Mouse (Mus musculus) heart, postnatal 36 days (tissue): ENCODE measurements at regions not wholly inside any gene's neighbourhood (a gene's known extent, or its start where the extent isn't known, plus 50 kb on each side); places are given as distances from the start of the nearest gene placed in this dataset.

Experiments
- DNase-seq, 2 experiments: peaks; one replicate each; pipeline ENCODE4 v3.0.0; 2021 to 2022
- intact Hi-C: fragments of 180-260 bp; cut with DNase I; formaldehyde crosslinking; loops from one replicate; pipeline ENCODE4 v1.15.1; 2025

GRCm38 (mm10) chr17:84880946-84881345 lies 75.6 kb upstream of the Ppm1b start:
- no peak for DNase-seq
- intact Hi-C loops: no loop called here

- intact Hi-C loops: no loop called here
- no peak for DNase-seq
These were observed 68.0 kb upstream of the Ppm1b start for GRCm38 (mm10) chr17:84888525-84888924.

GRCm38 (mm10) chr17:84890871-84891599 lies 65.5 kb upstream of the Ppm1b start:
- no peak for DNase-seq
- intact Hi-C loops: no loop called here

- DNase-seq: no peak
- intact Hi-C loops: no loop called here
These were observed 63.1 kb upstream of the Ppm1b start for GRCm38 (mm10) chr17:84893273-84894033.

GRCm38 (mm10) chr17:84895526-84895925 lies 61.0 kb upstream of the Ppm1b start:
- intact Hi-C loops: no loop called here
- DNase-seq: no peak

- intact Hi-C loops: no loop called here
- no peak for DNase-seq
These were observed 60.0 kb upstream of the Ppm1b start for GRCm38 (mm10) chr17:84896572-84896971.

GRCm38 (mm10) chr17:84898407-84898806 lies 58.1 kb upstream of the Ppm1b start:
- no peak for DNase-seq
- intact Hi-C loops: no loop called here

GRCm38 (mm10) chr17:84903625-84904337 lies 52.8 kb upstream of the Ppm1b start:
- intact Hi-C loops: no loop called here
- DNase-seq: no peak
